In the genomic region with DNA sequence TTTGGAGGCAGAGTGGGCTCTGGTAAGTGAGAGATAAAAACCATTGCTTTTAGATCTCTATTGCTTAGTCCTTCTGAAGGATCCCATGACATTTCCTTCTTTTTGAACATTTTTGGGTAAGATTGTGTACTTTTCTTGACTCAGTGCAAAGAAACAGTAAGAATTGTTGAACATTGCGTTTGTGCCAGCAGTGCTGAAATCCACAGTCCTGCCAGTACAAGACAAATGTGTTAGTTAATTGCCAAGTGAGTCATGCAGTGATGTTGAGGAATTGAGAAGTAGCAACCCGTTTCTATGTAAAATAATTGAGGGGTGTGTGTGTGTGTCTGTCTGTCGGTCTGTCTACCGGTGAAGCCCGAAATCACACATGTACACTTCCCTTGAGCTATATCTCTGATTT, we compare ENCODE assay signal across 25 mouse cellular contexts. TPM values are rescaled to one million over a fixed set of nuclear protein-coding genes. Genes with fewer than 3 reads are reported as not detected.
DNase-seq lines count a peak whose midpoint lies in the region; ATAC-seq and TF ChIP-seq lines count a peak whose summit lies in the region.
"Had no signal": no experiment of that assay in that cellular context is flagged by ENCODE, and none has a peak within 500 bp of the region (broad histone marks: within the 10 kb centered on the region; RNA-seq: fewer than 3 reads in every experiment).

No protein-coding gene starts in this region.

- no peaks in the 10 kb centered on the region for H3K27me3 ChIP-seq in lung, postnatal 0 days (replicated peaks; ENCODE audit: insufficient read depth, low read length)
- H3K27me3 ChIP-seq: forebrain, embryonic 13.5 days; liver, embryonic 15.5 days; lung, embryonic 15.5 days; midbrain, embryonic 13.5 days; neural tube, embryonic 12.5 days had no signal

- no peak overlapping the region for H3K4me3 ChIP-seq in lung, postnatal 0 days (ENCODE audit: low read depth, low read length)
- H3K4me3 ChIP-seq: embryonic facial prominence, embryonic 12.5 days; erythroblast, embryonic 14.5 days; forebrain, embryonic 13.5 days; heart, adult 2 months; hindbrain, embryonic 12.5 days; left cerebral cortex, adult 2 months; liver, embryonic 15.5 days; lung, embryonic 15.5 days; megakaryocyte, embryonic 14.5 days; midbrain, embryonic 13.5 days; neural tube, embryonic 12.5 days had no signal

- no peak for TF ChIP-seq CTCF in lung, postnatal 0 days (IDR thresholded peaks at IDR 0.05)

- H3K27ac ChIP-seq in lung, postnatal 0 days (ENCODE audit: low read length), result no peak overlapping the region
- H3K27ac ChIP-seq: embryonic facial prominence, embryonic 12.5 days; forebrain, embryonic 13.5 days; heart, adult 2 months; hindbrain, embryonic 12.5 days; left cerebral cortex, adult 2 months; liver, embryonic 15.5 days; lung, embryonic 15.5 days; midbrain, embryonic 13.5 days; neural tube, embryonic 12.5 days; stomach, postnatal 0 days had no signal

- no peak for TF ChIP-seq EP300 in lung, postnatal 0 days (IDR thresholded peaks at IDR 0.05)

- H3K9me3 ChIP-seq in lung, postnatal 0 days (ENCODE audit: low read length), result no peaks in the 10 kb centered on the region
- H3K9me3 ChIP-seq: embryonic facial prominence, embryonic 12.5 days; forebrain, embryonic 13.5 days; hindbrain, embryonic 12.5 days; liver, embryonic 15.5 days; lung, embryonic 15.5 days; midbrain, embryonic 13.5 days; neural tube, embryonic 12.5 days had no signal

- no peak overlapping the region for H3K4me2 ChIP-seq in lung, postnatal 0 days (replicated peaks; ENCODE audit: low read depth, low read length)
- H3K4me2 ChIP-seq: embryonic facial prominence, embryonic 12.5 days; forebrain, embryonic 13.5 days; hindbrain, embryonic 12.5 days; liver, embryonic 15.5 days; lung, embryonic 15.5 days; midbrain, embryonic 13.5 days; neural tube, embryonic 12.5 days had no signal

- no peaks in the 10 kb centered on the region for H3K4me1 ChIP-seq in lung, postnatal 0 days (ENCODE audit: insufficient read depth, low read depth, low read length)
- H3K4me1 ChIP-seq: embryonic facial prominence, embryonic 12.5 days had no signal

- WGBS in lung, postnatal 0 days, result 67% methylated on average over 5 of the region's 5 CpGs

- no peak for DNase-seq in frontal cortex, postnatal 14 days (ENCODE audit: low spot score in 2 of 2)
- DNase-seq in lung, postnatal 0 days (ENCODE audit: low spot score), result peak; percentile 19
- no peak for DNase-seq in lung, postnatal 14 days
- peak; percentile 4 for DNase-seq in urinary bladder, postnatal 14 days (ENCODE audit: low spot score)
- DNase-seq in urinary bladder, adult 18-20 months (ENCODE audit: low spot score in 2 of 2), result no peak
- DNase-seq in fibroblast of lung, adult 2 months (ENCODE audit: low read depth), result peak; percentile 52
- no peak for DNase-seq in ovary, postnatal 10 days (ENCODE audit: low spot score)
- DNase-seq: cerebellum, adult 18-20 months; cerebellum, postnatal 14 days; gastrocnemius, postnatal 10 days; kidney, postnatal 25 days had no signal

- H3K9ac ChIP-seq in lung, postnatal 0 days (replicated peaks; ENCODE audit: low read depth), result no peak overlapping the region
- H3K9ac ChIP-seq: embryonic facial prominence, embryonic 12.5 days; forebrain, embryonic 13.5 days; hindbrain, embryonic 12.5 days; liver, embryonic 15.5 days; lung, embryonic 15.5 days; midbrain, embryonic 13.5 days; neural tube, embryonic 12.5 days had no signal

- H3K36me3 ChIP-seq in lung, postnatal 0 days (ENCODE audit: insufficient read depth, low read length), result no peaks in the 10 kb centered on the region
- H3K36me3 ChIP-seq: embryonic facial prominence, embryonic 12.5 days; hindbrain, embryonic 12.5 days; liver, embryonic 15.5 days; lung, embryonic 15.5 days; midbrain, embryonic 13.5 days; neural tube, embryonic 12.5 days had no signal

- peak; percentile 60 for ATAC-seq in frontal cortex, adult (ENCODE audit: low TSS enrichment)
- no peak for ATAC-seq in lung, postnatal 0 days
- ATAC-seq: forebrain, embryonic 13.5 days; intestine, postnatal 0 days; midbrain, embryonic 13.5 days had no signal

RNA-seq across cellular contexts. Expression of a gene that starts 5.3 kb away (rescaled TPM):
- polyA plus RNA-seq in lung, postnatal 0 days (2015; fragmentation: Nextera tagmentation; extraction: Ambion mirVana), result 1.1 and 1.7 TPM in 2 replicates

Comparison
In these comparisons a context has a peak if more than half of its experiments do, and no peak if none do; other contexts are left out.
1. DNase-seq: peak in lung, postnatal 0 days (single experiment), urinary bladder, postnatal 14 days (single experiment) and fibroblast of lung, adult 2 months (single experiment); none in frontal cortex, postnatal 14 days (0 of 2), lung, postnatal 14 days (single experiment), urinary bladder, adult 18-20 months (0 of 2) and ovary, postnatal 10 days (single experiment).